Mouse (Mus musculus) midbrain, embryonic 15.5 days (tissue): ENCODE results near the gene Rbfox3. TPM values are rescaled to one million over a fixed set of nuclear protein-coding genes. Genes with fewer than 3 reads are reported as not detected.

Experiments used
- ATAC-seq: fragments of 200-750 bp; cut with Nextera tagmentation; replicated peaks from 2 replicates; pipeline ENCODE4 v1.8.0; 2017; ENCODE audit warnings: moderate TSS enrichment
- H3K27ac ChIP-seq: fragments of 300-500 bp; sonication (generic); 2 replicates; pipeline ENCODE4 v1.5.1; 2015; ENCODE audit warnings: mild to moderate bottlenecking, inconsistent platforms
- H3K27me3 ChIP-seq: fragments of 300-500 bp; sonication (generic); replicated peaks from 2 replicates; pipeline ENCODE4 v1.6.1; 2015; ENCODE audit warnings: inconsistent platforms
- H3K36me3 ChIP-seq: fragments of 300-500 bp; sonication (generic); replicated peaks from 2 replicates; pipeline ENCODE4 v1.6.1; 2015; ENCODE audit warnings: inconsistent platforms
- H3K4me1 ChIP-seq: fragments of 300-500 bp; sonication (generic); 2 replicates; pipeline ENCODE4 v1.6.1; 2015; ENCODE audit warnings: inconsistent platforms
- H3K4me2 ChIP-seq: fragments of 300-500 bp; sonication (generic); 2 replicates; pipeline ENCODE4 v1.6.1; 2015; ENCODE audit warnings: inconsistent platforms, mild to moderate bottlenecking, moderate library complexity
- H3K4me3 ChIP-seq: fragments of 300-500 bp; sonication (generic); 2 replicates; pipeline ENCODE4 v1.5.1; 2015; ENCODE audit warnings: mild to moderate bottlenecking, inconsistent platforms
- H3K9ac ChIP-seq: fragments of 300-500 bp; sonication (generic); 2 replicates; pipeline ENCODE4 v1.6.1; 2015; ENCODE audit warnings: mild to moderate bottlenecking, inconsistent platforms
- H3K9me3 ChIP-seq: fragments of 300-500 bp; sonication (generic); 2 replicates; pipeline ENCODE4 v1.6.1; 2016; ENCODE audit warnings: inconsistent platforms
- WGBS: fragments of 180-500 bp; shearing (Covaris S2); methylation state at CpG from one replicate; pipeline ENCODE4 v1.1.7; 2015; ENCODE audit warnings: mixed read lengths; 5-methylcytosine and 5-hydroxymethylcytosine counted together
- polyA plus RNA-seq: library from polyadenylated mRNA; unstranded; fragments of >200 nt; fragmentation: Nextera tagmentation; extraction: Ambion mirVana; gene quantifications from 2 replicates; pipeline ENCODE4 v1.2.1, GENCODE M21; 2015

The Rbfox3 gene
- polyA plus RNA-seq, 1 experiment from 2014 or later = 54.2 TPM

GRCm38 (mm10) chr11:118507904-118508303 is 403.5 kb downstream of the Rbfox3 start:
- ATAC-seq = no peak
- Histone ChIP-seq H3K27me3 (no peaks in the 10 kb centered on the region), H3K9me3 (no peaks in the 10 kb centered on the region), H3K9ac (no peak overlapping the region), H3K27ac (no peak overlapping the region), H3K4me3 (no peak overlapping the region), H3K4me2 (no peak overlapping the region), H3K36me3 (no peaks in the 10 kb centered on the region), H3K4me1 (peaks cover 24% of the 10 kb centered on the region)
- WGBS = 37% methylated on average over 5 of the region's 5 CpGs

- H3K36me3 ChIP-seq = no peaks in the 10 kb centered on the region
- H3K4me2 ChIP-seq = no peak overlapping the region
- whole genome bisulfite sequencing = 85% methylated on average over 6 of the region's 6 CpGs
- H3K4me3 ChIP-seq = no peak overlapping the region
- ATAC-seq = no peak
- H3K27ac ChIP-seq = no peak overlapping the region
- H3K27me3 ChIP-seq = no peaks in the 10 kb centered on the region
- H3K9ac ChIP-seq = no peak overlapping the region
- H3K9me3 ChIP-seq = no peaks in the 10 kb centered on the region
- H3K4me1 ChIP-seq = peaks cover 16% of the 10 kb centered on the region
Observed at GRCm38 (mm10) chr11:118507095-118507494, 404.3 kb downstream of the Rbfox3 start.

DNA sequence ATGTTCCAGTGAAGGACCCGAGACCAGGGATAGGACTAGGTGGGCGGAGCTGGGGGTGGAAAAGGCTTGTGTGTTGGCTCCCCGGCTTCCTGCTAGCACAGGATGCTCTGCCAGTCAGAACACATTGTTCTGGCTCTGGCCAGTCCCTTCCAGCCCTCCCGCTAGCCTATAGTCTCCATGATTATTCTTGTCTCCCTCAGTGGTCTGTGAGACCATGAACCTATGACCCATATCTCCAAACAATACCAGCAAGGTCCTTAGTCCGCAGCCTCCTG is 407.3 kb downstream of the Rbfox3 start:
- no peak overlapping the region for H3K4me2 ChIP-seq

DNA sequence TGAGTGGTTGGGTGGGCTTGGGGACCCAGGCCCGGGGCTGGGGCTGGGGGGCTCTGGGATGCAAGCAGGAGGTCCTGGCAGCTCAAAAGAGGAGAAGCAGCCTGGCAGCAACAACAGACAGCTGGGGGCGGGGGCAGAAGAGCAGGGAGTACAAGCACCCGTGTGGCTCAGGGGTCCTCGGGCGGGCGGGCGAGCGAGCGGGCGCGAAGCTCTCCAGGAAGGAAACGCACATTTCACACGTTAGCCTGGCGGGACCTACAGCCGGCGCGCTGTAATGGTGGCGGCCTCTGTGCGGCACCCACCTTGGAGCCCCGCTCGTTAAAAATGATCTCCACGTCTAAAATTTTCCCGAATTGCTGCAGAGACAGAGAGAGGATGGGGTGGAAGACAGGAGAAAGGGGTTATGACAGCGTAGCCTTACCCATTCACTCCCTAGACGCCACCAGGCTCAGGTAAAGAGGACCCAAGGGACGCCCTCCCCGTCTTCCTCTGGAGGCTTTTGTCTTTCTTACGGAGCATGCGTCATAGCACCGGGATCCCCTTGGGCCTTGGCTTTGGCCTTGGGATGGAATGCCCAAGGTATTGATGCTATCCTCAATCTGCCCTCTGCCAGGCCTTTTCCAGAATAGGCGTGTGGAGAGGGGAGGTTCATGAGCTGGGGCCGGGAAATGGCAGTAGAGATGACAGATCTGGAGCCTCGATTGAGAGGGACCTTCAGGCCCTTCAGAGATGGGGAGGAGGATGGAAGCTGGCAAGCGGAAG is 407.8 kb downstream of the Rbfox3 start:
- no peak overlapping the region for H3K4me3 ChIP-seq
- H3K9ac ChIP-seq = no peak overlapping the region
- peaks cover 12% of the 10 kb centered on the region; the same call in 1 of the 2 replicates for H3K4me1 ChIP-seq
- H3K36me3 ChIP-seq = no peaks in the 10 kb centered on the region
- H3K27ac ChIP-seq = no peak overlapping the region
- WGBS = 35% methylated on average over 34 of the region's 34 CpGs
- H3K9me3 ChIP-seq = no peaks in the 10 kb centered on the region
- no peak overlapping the region for H3K4me2 ChIP-seq
- ATAC-seq = no peak
- H3K27me3 ChIP-seq = no peaks in the 10 kb centered on the region

More for the DNA sequence above, 407.3 kb downstream of the Rbfox3 start:
- no peaks in the 10 kb centered on the region for H3K36me3 ChIP-seq
- H3K4me1 ChIP-seq = peaks cover 12% of the 10 kb centered on the region; the same call in 1 of the 2 replicates
- H3K4me3 ChIP-seq = no peak overlapping the region
- 72% methylated on average over 5 of the region's 5 CpGs for WGBS
- no peak overlapping the region for H3K9ac ChIP-seq
- no peak overlapping the region for H3K27ac ChIP-seq
- no peaks in the 10 kb centered on the region for H3K9me3 ChIP-seq
- H3K27me3 ChIP-seq = no peaks in the 10 kb centered on the region
- ATAC-seq = no peak

GRCm38 (mm10) chr11:118502990-118503389 is 408.4 kb downstream of the Rbfox3 start:
- 76% methylated on average over 6 of the region's 6 CpGs for WGBS
- Histone ChIP-seq H3K27ac (no peak overlapping the region), H3K4me1 (peaks cover 7% of the 10 kb centered on the region; the same call in 1 of the 2 replicates), H3K36me3 (no peaks in the 10 kb centered on the region), H3K4me3 (no peak overlapping the region), H3K9ac (no peak overlapping the region), H3K27me3 (no peaks in the 10 kb centered on the region), H3K4me2 (no peak overlapping the region), H3K9me3 (no peaks in the 10 kb centered on the region)
- no peak for ATAC-seq

- Histone ChIP-seq H3K36me3 (no peaks in the 10 kb centered on the region), H3K27ac (no peak overlapping the region), H3K27me3 (no peaks in the 10 kb centered on the region), H3K9me3 (no peaks in the 10 kb centered on the region), H3K4me1 (peaks cover 13% of the 10 kb centered on the region), H3K4me3 (no peak overlapping the region), H3K4me2 (no peak overlapping the region), H3K9ac (no peak overlapping the region)
- 56% methylated on average over 20 of the region's 20 CpGs for WGBS
- ATAC-seq = no peak
Observed at GRCm38 (mm10) chr11:118496066-118496689, 415.2 kb downstream of the Rbfox3 start.

GRCm38 (mm10) chr11:118495065-118495464 is 416.3 kb downstream of the Rbfox3 start:
- H3K4me1 ChIP-seq = peaks cover 18% of the 10 kb centered on the region
- H3K9ac ChIP-seq = no peak overlapping the region
- no peaks in the 10 kb centered on the region for H3K27me3 ChIP-seq
- H3K4me3 ChIP-seq = no peak overlapping the region
- H3K27ac ChIP-seq = no peak overlapping the region
- H3K36me3 ChIP-seq = no peaks in the 10 kb centered on the region
- H3K9me3 ChIP-seq = no peaks in the 10 kb centered on the region
- no peak overlapping the region for H3K4me2 ChIP-seq
- WGBS = 43% methylated on average over 5 of the region's 5 CpGs
- ATAC-seq = no peak

DNA sequence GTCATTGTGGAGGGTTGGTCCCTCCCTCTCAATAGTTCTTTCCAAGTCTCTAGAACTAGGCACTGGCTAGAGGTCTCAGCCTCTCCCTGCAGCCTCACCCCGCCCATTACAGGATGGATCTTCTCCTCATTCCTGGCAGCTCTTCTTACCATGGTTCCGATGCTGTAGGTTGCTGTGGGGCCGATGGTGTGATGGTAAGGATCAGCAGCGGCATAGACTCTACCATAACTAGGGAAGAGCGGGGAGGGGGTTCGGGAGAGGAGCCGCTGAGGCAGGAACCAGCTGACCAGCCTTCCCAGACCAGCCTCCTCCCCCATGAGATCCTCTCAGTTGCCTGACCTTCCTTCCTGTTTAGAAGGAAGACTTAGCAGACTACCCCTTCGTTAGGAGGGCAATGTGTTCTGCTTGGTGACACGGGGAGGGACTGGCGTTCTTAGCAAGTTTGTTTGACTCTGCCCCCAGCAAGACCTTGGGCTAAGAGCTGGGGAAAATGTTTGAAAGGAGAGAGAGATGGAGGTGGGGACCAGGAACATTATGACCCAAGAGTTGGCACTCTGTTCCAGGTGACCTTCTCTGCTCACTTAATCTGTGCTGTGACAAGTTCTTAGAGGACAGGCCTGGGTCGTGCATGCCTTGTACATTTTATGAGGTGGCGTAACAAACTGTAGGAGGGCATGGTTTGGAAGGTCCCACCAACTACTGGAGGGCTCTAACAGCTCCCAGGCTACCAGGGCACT is 417.2 kb downstream of the Rbfox3 start:
- H3K27ac ChIP-seq = no peak overlapping the region
- no peak overlapping the region for H3K9ac ChIP-seq
- 88% methylated on average over 12 of the region's 12 CpGs for WGBS
- H3K4me3 ChIP-seq = no peak overlapping the region
- H3K36me3 ChIP-seq = no peaks in the 10 kb centered on the region
- no peaks in the 10 kb centered on the region for H3K27me3 ChIP-seq
- no peak overlapping the region for H3K4me2 ChIP-seq
- H3K4me1 ChIP-seq = peaks cover 26% of the 10 kb centered on the region
- no peak for ATAC-seq
- H3K9me3 ChIP-seq = no peaks in the 10 kb centered on the region

- no peak for ATAC-seq
- 90% methylated on average over 2 of the region's 2 CpGs for WGBS
- H3K4me1 ChIP-seq = peaks cover 33% of the 10 kb centered on the region
- H3K27me3 ChIP-seq = no peaks in the 10 kb centered on the region
- H3K36me3 ChIP-seq = no peaks in the 10 kb centered on the region
- no peak overlapping the region for H3K9ac ChIP-seq
- no peaks in the 10 kb centered on the region for H3K9me3 ChIP-seq
- H3K4me3 ChIP-seq = no peak overlapping the region
- H3K27ac ChIP-seq = 0 out of 2 replicates have a peak overlapping the region, but pooled peaks have one; percentile 56
- no peak overlapping the region for H3K4me2 ChIP-seq
Observed at GRCm38 (mm10) chr11:118493458-118493857, 417.9 kb downstream of the Rbfox3 start.

- H3K4me2 ChIP-seq = no peak overlapping the region
- WGBS = 89% methylated on average over 7 of the region's 7 CpGs
- H3K27me3 ChIP-seq = no peaks in the 10 kb centered on the region
- H3K4me3 ChIP-seq = no peak overlapping the region
- no peak for ATAC-seq
- H3K4me1 ChIP-seq = peaks cover 36% of the 10 kb centered on the region
- H3K27ac ChIP-seq = no peak overlapping the region
- H3K36me3 ChIP-seq = no peaks in the 10 kb centered on the region
- H3K9me3 ChIP-seq = no peaks in the 10 kb centered on the region
- H3K9ac ChIP-seq = no peak overlapping the region
Observed at GRCm38 (mm10) chr11:118491230-118491629, 420.2 kb downstream of the Rbfox3 start.

DNA sequence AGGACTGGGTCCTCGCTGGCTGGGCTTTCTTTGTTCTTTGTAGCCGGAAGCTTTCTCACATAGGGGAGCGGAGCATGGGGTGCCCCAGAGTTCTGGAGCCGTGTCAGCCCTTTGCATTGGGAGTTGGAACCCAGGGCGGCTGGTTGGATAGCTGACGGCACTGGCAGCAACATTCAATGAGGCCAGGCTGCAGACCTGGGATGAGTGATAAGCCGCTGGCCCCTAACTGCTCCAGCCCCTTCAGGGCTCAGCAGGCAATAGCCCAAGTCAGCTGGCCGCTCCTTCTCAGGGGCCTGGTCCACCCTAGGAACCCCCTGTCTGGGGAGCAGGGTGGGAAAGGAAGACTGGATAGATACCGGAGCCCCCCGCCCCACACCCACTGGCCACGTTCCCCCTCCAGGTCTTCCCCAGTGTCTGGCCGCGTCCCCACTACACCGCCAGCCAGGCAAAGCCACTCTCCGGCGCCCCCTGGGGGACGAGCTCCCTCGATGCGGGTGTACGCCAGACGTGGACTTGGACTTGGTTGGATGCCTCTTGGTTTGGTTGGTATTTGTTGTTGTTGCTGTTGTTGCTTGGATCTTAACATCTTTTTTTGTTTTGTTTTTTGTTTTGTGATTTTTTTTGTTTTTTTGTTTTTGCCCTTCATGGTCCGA is 420.7 kb downstream of the Rbfox3 start:
- Histone ChIP-seq H3K4me1 (peaks cover 36% of the 10 kb centered on the region), H3K36me3 (no peaks in the 10 kb centered on the region), H3K4me3 (no peak overlapping the region), H3K27ac (no peak overlapping the region), H3K9ac (no peak overlapping the region), H3K9me3 (no peaks in the 10 kb centered on the region), H3K4me2 (no peak overlapping the region), H3K27me3 (no peaks in the 10 kb centered on the region)
- no peak for ATAC-seq
- WGBS = 20% methylated on average over 22 of the region's 22 CpGs

DNA sequence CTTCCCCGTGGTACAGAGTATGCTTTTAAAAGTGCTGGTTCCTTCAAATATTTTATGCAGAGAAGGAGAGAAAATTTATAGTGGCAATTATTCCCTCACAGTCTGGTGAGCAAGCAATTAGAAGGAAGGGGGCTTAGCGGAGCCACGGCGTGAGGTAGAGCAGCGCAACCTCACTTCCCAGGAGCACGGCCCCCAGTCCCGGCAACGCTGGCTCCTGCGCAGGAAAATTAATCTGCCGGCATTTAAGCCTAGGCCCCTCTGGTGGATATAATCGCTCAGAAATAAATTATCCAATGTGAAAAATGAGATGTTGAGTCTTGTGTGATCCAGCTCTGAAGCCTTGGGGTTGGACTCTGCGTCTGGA is 422.5 kb downstream of the Rbfox3 start:
- Histone ChIP-seq H3K4me1 (peaks cover 36% of the 10 kb centered on the region), H3K27ac (peak overlapping the region; percentile 43), H3K4me2 (no peak overlapping the region), H3K27me3 (no peaks in the 10 kb centered on the region), H3K36me3 (no peaks in the 10 kb centered on the region), H3K9ac (no peak overlapping the region), H3K4me3 (no peak overlapping the region), H3K9me3 (no peaks in the 10 kb centered on the region)
- 42% methylated on average over 12 of the region's 12 CpGs for WGBS
- ATAC-seq = 0 out of 2 replicates have a peak, but pooled peaks have one; percentile 28
